Mouse (Mus musculus): ENCODE data around the gene Slc35e1.

- no peak for TF ChIP-seq EP300 (optimal IDR thresholded peaks at IDR 0.05)
- no peak for TF ChIP-seq CTCF (IDR thresholded peaks at IDR 0.05; ENCODE audit: low read depth)
Measured at GRCm38 (mm10) chr8:72496217-72496616, 3.8 kb upstream of the Slc35e1 start.

All from stomach, postnatal 0 days (tissue).